Mouse (Mus musculus) heart, embryonic 12.5 days (tissue): ENCODE data around the gene Ppip5k2. TPM values are rescaled to one million over a fixed set of nuclear protein-coding genes. Genes with fewer than 3 reads are reported as not detected.
A peak's percentile ranks its signal among the peaks of the same experiment; 100 is the strongest.

ENCODE experiments used
- ATAC-seq: fragments of 200-750 bp; cut with Nextera tagmentation; 2 replicates; pipeline ENCODE4 v1.8.0; 2017; ENCODE audit warnings: moderate TSS enrichment, moderate library complexity; ENCODE audit not compliant: insufficient number of reproducible peaks, low FRiP score
- H3K27ac ChIP-seq: fragments of 300-500 bp; sonication (generic); 2 replicates; pipeline ENCODE4 v1.5.1; 2016; ENCODE audit warnings: mild to moderate bottlenecking, moderate library complexity; ENCODE audit not compliant: poor library complexity, severe bottlenecking
- H3K27me3 ChIP-seq: fragments of 300-500 bp; sonication (generic); replicated peaks from 2 replicates; pipeline ENCODE4 v1.6.1; 2016; ENCODE audit warnings: mild to moderate bottlenecking, moderate library complexity
- H3K36me3 ChIP-seq: fragments of 300-500 bp; sonication (generic); 2 replicates; pipeline ENCODE4 v1.6.1; 2016; ENCODE audit warnings: mild to moderate bottlenecking, moderate library complexity
- H3K4me1 ChIP-seq: fragments of 300-500 bp; sonication (generic); replicated peaks from 2 replicates; pipeline ENCODE4 v1.6.1; 2016; ENCODE audit warnings: mild to moderate bottlenecking
- H3K4me2 ChIP-seq: fragments of 300-500 bp; sonication (generic); 2 replicates; pipeline ENCODE4 v1.6.1; 2016; ENCODE audit warnings: mild to moderate bottlenecking, moderate library complexity
- H3K4me3 ChIP-seq: fragments of 300-500 bp; sonication (generic); 2 replicates; pipeline ENCODE4 v1.5.1; 2016; ENCODE audit warnings: mild to moderate bottlenecking
- H3K9ac ChIP-seq: fragments of 300-500 bp; sonication (generic); 2 replicates; pipeline ENCODE4 v1.6.1; 2016; ENCODE audit warnings: mild to moderate bottlenecking, moderate library complexity
- H3K9me3 ChIP-seq: fragments of 300-500 bp; sonication (generic); replicated peaks from 2 replicates; pipeline ENCODE4 v1.6.1; 2016; ENCODE audit warnings: mild to moderate bottlenecking, moderate library complexity
- WGBS: fragments of 180-500 bp; shearing (Covaris S2); methylation state at CpG from one replicate; pipeline ENCODE4 v1.1.7; 2016; 5-methylcytosine and 5-hydroxymethylcytosine counted together
- polyA plus RNA-seq: library from polyadenylated mRNA; unstranded; fragments of >200 nt; fragmentation: Nextera tagmentation; extraction: Ambion mirVana; gene quantifications from 2 replicates; pipeline ENCODE4 v1.2.1, GENCODE M21; 2016

Gene Ppip5k2
- 50.8 and 50.9 TPM in 2 replicates for polyA plus RNA-seq

DNA sequence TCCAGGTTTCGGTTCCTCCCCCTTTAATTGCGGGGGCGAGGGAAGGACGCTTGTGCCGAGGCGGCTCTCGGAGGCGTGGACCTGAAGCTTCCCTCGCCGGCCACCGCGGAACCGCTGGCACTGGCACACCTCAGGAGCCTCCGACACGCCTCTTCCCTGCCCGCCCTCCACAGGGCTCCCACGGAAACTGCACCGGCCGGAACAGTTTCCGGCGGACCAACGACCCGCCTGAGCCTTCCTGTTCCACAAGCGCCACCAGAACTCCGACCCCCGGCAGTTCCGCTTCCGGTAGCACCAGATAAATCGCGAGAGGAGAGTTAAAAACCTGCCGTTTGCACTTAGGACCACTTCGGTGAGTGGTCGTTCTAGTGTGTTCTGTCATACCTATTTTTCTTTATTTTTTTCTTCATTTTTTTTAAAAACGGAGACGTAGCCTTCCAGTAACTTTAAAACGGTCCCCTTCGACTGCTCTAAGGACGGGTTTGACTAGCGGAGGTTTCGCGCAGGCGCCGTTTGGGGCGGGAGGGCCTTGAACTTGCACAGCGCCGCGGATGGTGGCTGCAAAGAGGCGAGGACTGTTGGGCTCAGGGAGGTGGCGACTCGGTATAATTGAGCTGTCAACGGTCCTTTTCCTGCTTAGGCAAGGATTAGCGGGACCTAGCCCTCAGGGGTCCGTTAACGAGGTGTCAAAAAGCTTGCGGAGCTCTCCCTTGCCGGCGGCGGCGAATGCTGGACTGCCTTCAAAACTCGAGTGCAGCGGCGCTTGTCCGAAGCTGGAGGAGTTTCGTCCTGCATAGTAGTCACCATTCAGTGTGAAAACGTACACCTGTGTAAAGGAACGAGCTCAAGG is at the start of gene Ppip5k2, which contains the start of gene Gin1:
TSS of gene Ppip5k2 (minus strand) at position 508 of the 850 bp plus-strand sequence.
TSS of gene Gin1 (plus strand) at position 269 of the 850 bp plus-strand sequence.
- peak; percentile 98 for ATAC-seq
- no peaks in the 10 kb centered on the region for H3K9me3 ChIP-seq
- H3K36me3 ChIP-seq, result no peaks in the 10 kb centered on the region
- peak within 1 kb of the TSS; percentile 96 for H3K27ac ChIP-seq
- under 1% methylated on average over 64 of the region's 66 CpGs for WGBS
- H3K4me3 ChIP-seq, result peak within 1 kb of the TSS; percentile 98
- peak within 1 kb of the TSS; percentile 70 for H3K4me2 ChIP-seq
- H3K4me1 ChIP-seq, result peaks cover 13% of the 10 kb centered on the region; the same call in 1 of the 2 replicates
- H3K27me3 ChIP-seq, result no peaks in the 10 kb centered on the region
- peak within 1 kb of the TSS; percentile 94 for H3K9ac ChIP-seq

GRCm38 (mm10) chr1:97809255-97809912 is 39.2 kb upstream of the Ppip5k2 start:
- no peak overlapping the region for H3K4me2 ChIP-seq
- WGBS, result 45% methylated on average over 2 of the region's 2 CpGs
- no peaks in the 10 kb centered on the region for H3K27me3 ChIP-seq
- no peaks in the 10 kb centered on the region for H3K4me1 ChIP-seq
- H3K4me3 ChIP-seq, result no peak overlapping the region
- ATAC-seq, result no peak
- H3K27ac ChIP-seq, result no peak overlapping the region
- H3K9ac ChIP-seq, result no peak overlapping the region
- H3K36me3 ChIP-seq, result no peaks in the 10 kb centered on the region
- H3K9me3 ChIP-seq, result no peaks in the 10 kb centered on the region

- no peak for ATAC-seq
- H3K4me3 ChIP-seq, result no peak overlapping the region
- H3K4me2 ChIP-seq, result no peak overlapping the region
- H3K27ac ChIP-seq, result no peak overlapping the region
- no peak overlapping the region for H3K9ac ChIP-seq
- H3K4me1 ChIP-seq, result no peaks in the 10 kb centered on the region
- H3K27me3 ChIP-seq, result no peaks in the 10 kb centered on the region
- H3K9me3 ChIP-seq, result peaks cover 4% of the 10 kb centered on the region; the same call in 1 of the 2 replicates
- no peaks in the 10 kb centered on the region for H3K36me3 ChIP-seq
These were observed 34.3 kb upstream of the Ppip5k2 start for GRCm38 (mm10) chr1:97804520-97804919.

GRCm38 (mm10) chr1:97802207-97802902 is 32.1 kb upstream of the Ppip5k2 start:
- WGBS, result 39% methylated on average over 4 of the region's 4 CpGs
- no peak for ATAC-seq
- Histone ChIP-seq H3K9me3 (peaks cover 4% of the 10 kb centered on the region; the same call in 1 of the 2 replicates), H3K27ac (no peak overlapping the region), H3K4me3 (no peak overlapping the region), H3K4me1 (no peaks in the 10 kb centered on the region), H3K27me3 (no peaks in the 10 kb centered on the region), H3K9ac (no peak overlapping the region), H3K4me2 (no peak overlapping the region), H3K36me3 (no peaks in the 10 kb centered on the region)

- no peaks in the 10 kb centered on the region for H3K4me1 ChIP-seq
- H3K9me3 ChIP-seq, result peaks cover 4% of the 10 kb centered on the region; the same call in 1 of the 2 replicates
- WGBS, result 60% methylated on average over 9 of the region's 9 CpGs
- H3K9ac ChIP-seq, result no peak overlapping the region
- no peak overlapping the region for H3K4me3 ChIP-seq
- no peak overlapping the region for H3K4me2 ChIP-seq
- no peak overlapping the region for H3K27ac ChIP-seq
- no peak for ATAC-seq
- H3K27me3 ChIP-seq, result no peaks in the 10 kb centered on the region
- H3K36me3 ChIP-seq, result 0 out of 2 replicates have a peak, but pooled peaks cover 4% of the 10 kb centered on the region
These were observed 25.7 kb upstream of the Ppip5k2 start for GRCm38 (mm10) chr1:97795936-97796335.

DNA sequence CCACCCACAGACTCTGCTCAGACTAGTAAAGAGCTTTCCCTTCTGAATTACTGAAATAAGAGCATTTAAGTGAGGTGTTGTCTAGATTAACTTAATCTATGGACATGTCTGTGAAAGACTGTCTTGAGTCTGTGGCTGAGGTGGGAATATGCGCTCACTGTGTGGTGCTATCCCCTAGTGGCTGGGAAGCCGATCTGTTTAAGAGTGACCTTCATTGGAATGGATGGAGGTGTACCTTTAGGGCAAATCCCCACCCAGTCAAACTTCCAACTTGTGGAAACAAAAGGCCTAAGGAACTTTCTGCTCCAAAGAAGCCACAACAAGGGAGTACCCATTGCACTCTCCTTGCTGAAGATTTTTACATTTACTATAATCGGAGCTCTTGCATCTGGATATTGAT is 23.9 kb upstream of the Ppip5k2 start:
- H3K27ac ChIP-seq, result no peak overlapping the region
- H3K36me3 ChIP-seq, result 0 out of 2 replicates have a peak, but pooled peaks cover 4% of the 10 kb centered on the region
- H3K4me2 ChIP-seq, result no peak overlapping the region
- H3K4me3 ChIP-seq, result no peak overlapping the region
- H3K4me1 ChIP-seq, result no peaks in the 10 kb centered on the region
- no peaks in the 10 kb centered on the region for H3K9me3 ChIP-seq
- no peaks in the 10 kb centered on the region for H3K27me3 ChIP-seq
- no peak overlapping the region for H3K9ac ChIP-seq
- ATAC-seq, result no peak
- 85% methylated on average over 3 of the region's 3 CpGs for WGBS

DNA sequence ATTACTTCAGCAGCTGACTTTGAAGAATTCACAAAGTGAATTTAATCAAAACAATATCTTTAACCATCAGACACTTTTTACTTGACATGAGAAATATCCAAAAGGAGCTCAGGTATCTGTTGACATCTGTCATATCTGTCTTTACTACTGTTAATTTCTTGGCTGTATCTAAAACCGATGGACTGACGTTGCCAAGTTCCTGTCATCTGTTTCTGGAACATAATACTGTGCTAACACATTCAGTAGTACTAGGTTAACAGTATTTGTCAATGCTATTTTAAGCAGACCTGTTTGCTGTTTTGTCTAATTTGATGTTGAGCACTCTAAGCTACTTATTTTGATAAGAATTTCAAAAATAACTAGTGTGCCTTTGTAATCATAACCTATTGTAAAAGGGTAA is 18.3 kb upstream of the Ppip5k2 start:
- 44% methylated on average over 2 of the region's 2 CpGs for WGBS
- no peak overlapping the region for H3K4me2 ChIP-seq
- ATAC-seq, result no peak
- 0 out of 2 replicates have a peak overlapping the region, but pooled peaks have one; percentile 51 for H3K27ac ChIP-seq
- peaks cover 3% of the 10 kb centered on the region; the same call in 1 of the 2 replicates for H3K4me1 ChIP-seq
- H3K27me3 ChIP-seq, result no peaks in the 10 kb centered on the region
- no peaks in the 10 kb centered on the region for H3K9me3 ChIP-seq
- H3K9ac ChIP-seq, result no peak overlapping the region
- no peak overlapping the region for H3K4me3 ChIP-seq
- H3K36me3 ChIP-seq, result 0 out of 2 replicates have a peak, but pooled peaks cover 4% of the 10 kb centered on the region

DNA sequence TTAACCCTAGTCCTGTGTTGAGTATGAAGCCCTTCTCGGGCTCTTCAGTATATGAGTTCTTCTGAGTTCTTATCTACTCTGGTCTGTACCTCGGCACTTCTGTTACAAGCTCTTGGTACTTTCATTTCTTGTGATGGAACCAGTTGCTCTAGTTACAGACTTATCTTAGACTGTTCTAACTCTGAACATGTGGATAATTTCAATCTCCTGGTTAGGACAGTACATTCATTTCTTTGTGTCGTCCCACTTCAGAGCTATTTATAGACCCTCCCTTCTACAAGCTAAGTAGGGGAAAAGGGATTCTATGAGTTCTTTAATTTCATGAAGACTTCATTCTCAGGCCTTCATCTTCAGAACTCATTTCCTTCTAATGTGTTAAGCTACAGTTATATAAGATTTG is 17.5 kb upstream of the Ppip5k2 start:
- no peaks in the 10 kb centered on the region for H3K9me3 ChIP-seq
- no peak overlapping the region for H3K4me2 ChIP-seq
- WGBS, result 25% methylated on average over 3 of the region's 3 CpGs
- peak overlapping the region; percentile 43; the same call in 1 of the 2 replicates for H3K27ac ChIP-seq
- ATAC-seq, result no peak
- peaks cover 3% of the 10 kb centered on the region; the same call in 1 of the 2 replicates for H3K4me1 ChIP-seq
- no peaks in the 10 kb centered on the region for H3K27me3 ChIP-seq
- no peaks in the 10 kb centered on the region for H3K36me3 ChIP-seq
- H3K4me3 ChIP-seq, result no peak overlapping the region
- H3K9ac ChIP-seq, result no peak overlapping the region

- Histone ChIP-seq H3K36me3 (no peaks in the 10 kb centered on the region), H3K9me3 (no peaks in the 10 kb centered on the region), H3K27ac (no peak overlapping the region), H3K4me1 (peaks cover 3% of the 10 kb centered on the region; the same call in 1 of the 2 replicates), H3K4me3 (no peak overlapping the region), H3K27me3 (no peaks in the 10 kb centered on the region), H3K4me2 (no peak overlapping the region), H3K9ac (no peak overlapping the region)
- no peak for ATAC-seq
- 80% methylated on average over 11 of the region's 11 CpGs for WGBS
These were observed 15.6 kb upstream of the Ppip5k2 start for GRCm38 (mm10) chr1:97785685-97786393.

GRCm38 (mm10) chr1:97784928-97785327 is 14.7 kb upstream of the Ppip5k2 start:
- H3K9ac ChIP-seq, result no peak overlapping the region
- ATAC-seq, result no peak
- H3K4me2 ChIP-seq, result no peak overlapping the region
- H3K36me3 ChIP-seq, result no peaks in the 10 kb centered on the region
- no peak overlapping the region for H3K4me3 ChIP-seq
- H3K9me3 ChIP-seq, result no peaks in the 10 kb centered on the region
- no peak overlapping the region for H3K27ac ChIP-seq
- no peaks in the 10 kb centered on the region for H3K27me3 ChIP-seq
- H3K4me1 ChIP-seq, result peaks cover 3% of the 10 kb centered on the region; the same call in 1 of the 2 replicates
- 77% methylated on average over 7 of the region's 7 CpGs for WGBS
